Mouse (Mus musculus) megakaryocyte, embryonic 14.5 days (primary cell): ENCODE results near the gene Ube2g1.

Experiments
- FLI1 ChIP-seq: IDR thresholded peaks from 2 replicates; pipeline ENCODE4 v1.6.1; 2012; ENCODE audit warnings: low read length, inconsistent platforms, mixed read lengths
- GATA1 ChIP-seq: IDR thresholded peaks from 3 replicates; pipeline ENCODE4 v1.6.1; 2012; ENCODE audit warnings: mixed read lengths, low read length, inconsistent platforms, borderline replicate concordance

DNA sequence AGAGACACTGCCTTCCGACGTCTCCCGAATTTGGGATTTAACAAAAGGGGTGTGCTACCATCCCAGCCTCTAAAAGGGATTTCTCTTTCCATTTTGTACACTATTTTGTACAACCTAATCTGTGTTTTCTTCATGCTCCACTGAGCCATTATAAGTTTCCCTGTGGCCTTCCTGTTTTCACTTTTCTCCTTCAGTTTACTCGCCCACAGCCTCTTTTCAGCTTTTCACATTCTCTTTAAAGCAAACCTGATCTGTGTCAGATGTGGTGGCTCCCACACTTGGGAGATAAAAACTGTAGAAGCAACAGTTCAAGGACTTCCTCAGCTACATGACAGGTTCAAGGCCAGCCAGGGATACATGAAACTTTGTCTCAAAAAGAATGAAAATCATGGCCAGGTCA lies 85.3 kb downstream of the Ube2g1 start:
- TF ChIP-seq GATA1 (no peak), FLI1 (no peak)
